Comparison of ENCODE assay signal across 11 mouse cellular contexts in genomic region chr12:97888291-97888800, GRCm38 (mm10).
DNase-seq lines count a peak whose midpoint lies in the region; ATAC-seq lines count a peak whose summit lies in the region.
"Had no signal": no experiment of that assay in that cellular context is flagged by ENCODE, and none has a peak within 500 bp of the region (broad histone marks: within the 10 kb centered on the region; RNA-seq: fewer than 3 reads in every experiment).

No protein-coding gene starts in this region.

- H3K27ac ChIP-seq in kidney, embryonic 15.5 days = no peak overlapping the region
- H3K27ac ChIP-seq in embryonic facial prominence, embryonic 14.5 days (replicated peaks; ENCODE audit: low read depth, low read length) = no peak overlapping the region
- peak overlapping the region; percentile 9; the same call in 1 of the 2 replicates for H3K27ac ChIP-seq in hindbrain, embryonic 16.5 days (ENCODE audit: low read depth, low read length)
- H3K27ac ChIP-seq in neural tube, embryonic 13.5 days (replicated peaks) = no peak overlapping the region
- H3K27ac ChIP-seq: liver, embryonic 13.5 days had no signal

- no peak overlapping the region for H3K4me3 ChIP-seq in kidney, embryonic 15.5 days (replicated peaks)
- peak overlapping the region; percentile 8 for H3K4me3 ChIP-seq in embryonic facial prominence, embryonic 14.5 days (ENCODE audit: low read depth, low read length)
- H3K4me3 ChIP-seq in hindbrain, embryonic 16.5 days (ENCODE audit: low read length) = no peak overlapping the region
- no peak overlapping the region for H3K4me3 ChIP-seq in neural tube, embryonic 13.5 days
- H3K4me3 ChIP-seq: liver, embryonic 13.5 days had no signal

- H3K4me1 ChIP-seq in kidney, embryonic 15.5 days = peaks cover 10% of the 10 kb centered on the region
- peaks cover 9% of the 10 kb centered on the region for H3K4me1 ChIP-seq in embryonic facial prominence, embryonic 14.5 days (ENCODE audit: control insufficient read depth, insufficient read depth, low read length)
- H3K4me1 ChIP-seq in hindbrain, embryonic 16.5 days (ENCODE audit: control insufficient read depth, insufficient read depth, low read depth, low read length) = peaks cover 11% of the 10 kb centered on the region
- peaks cover 15% of the 10 kb centered on the region for H3K4me1 ChIP-seq in neural tube, embryonic 13.5 days (replicated peaks)
- H3K4me1 ChIP-seq: liver, embryonic 13.5 days had no signal

- no peaks in the 10 kb centered on the region for H3K9me3 ChIP-seq in kidney, embryonic 15.5 days (replicated peaks)
- no peaks in the 10 kb centered on the region for H3K9me3 ChIP-seq in embryonic facial prominence, embryonic 14.5 days (ENCODE audit: control insufficient read depth, low read length)
- no peaks in the 10 kb centered on the region for H3K9me3 ChIP-seq in hindbrain, embryonic 16.5 days (ENCODE audit: control insufficient read depth, low read length)
- H3K9me3 ChIP-seq in neural tube, embryonic 13.5 days = no peaks in the 10 kb centered on the region
- H3K9me3 ChIP-seq: liver, embryonic 13.5 days had no signal

- H3K4me2 ChIP-seq in kidney, embryonic 15.5 days = peak overlapping the region; percentile 20
- H3K4me2 ChIP-seq in embryonic facial prominence, embryonic 14.5 days (ENCODE audit: low read depth, low read length) = peak overlapping the region; percentile 43
- H3K4me2 ChIP-seq in hindbrain, embryonic 16.5 days (ENCODE audit: low read length) = peak overlapping the region; percentile 34
- H3K4me2 ChIP-seq in neural tube, embryonic 13.5 days = peak overlapping the region; percentile 27
- H3K4me2 ChIP-seq: liver, embryonic 13.5 days had no signal

- no peak for ATAC-seq in kidney, embryonic 15.5 days (replicated peaks; ENCODE audit: low FRiP score)
- no peak for ATAC-seq in embryonic facial prominence, embryonic 14.5 days (ENCODE audit: low read depth)
- ATAC-seq in hindbrain, embryonic 16.5 days = peak; percentile 37; the same call in 1 of the 2 replicates
- ATAC-seq in neural tube, embryonic 13.5 days (ENCODE audit: low read depth) = no peak
- ATAC-seq: CD4-positive, CD25-positive, alpha-beta regulatory T cell, adult 4 months had no signal

- no peak overlapping the region for H3K9ac ChIP-seq in kidney, embryonic 15.5 days
- peak overlapping the region; percentile 32; the same call in 1 of the 2 replicates for H3K9ac ChIP-seq in embryonic facial prominence, embryonic 14.5 days (ENCODE audit: low read depth, low read length)
- peak overlapping the region; percentile 14; the same call in 1 of the 2 replicates for H3K9ac ChIP-seq in hindbrain, embryonic 16.5 days (ENCODE audit: low read depth, low read length)
- no peak overlapping the region for H3K9ac ChIP-seq in neural tube, embryonic 13.5 days
- H3K9ac ChIP-seq: liver, embryonic 13.5 days had no signal

- DNase-seq in kidney, postnatal 14 days = no peak
- DNase-seq in embryonic facial prominence, embryonic 14.5 days (ENCODE audit: low spot score) = peak; percentile 8
- DNase-seq in left cerebral cortex, postnatal 25 days (ENCODE audit: low spot score in 2 of 2) = no peak
- no peak for DNase-seq in cerebellum, postnatal 14 days
- DNase-seq in adrenal gland, postnatal 25 days = no peak
- DNase-seq: kidney, adult 18-20 months; liver, embryonic 13.5 days had no signal

- H3K27me3 ChIP-seq in kidney, embryonic 15.5 days = no peaks in the 10 kb centered on the region
- no peaks in the 10 kb centered on the region for H3K27me3 ChIP-seq in embryonic facial prominence, embryonic 14.5 days (replicated peaks; ENCODE audit: control insufficient read depth, insufficient read depth, low read length)
- H3K27me3 ChIP-seq in hindbrain, embryonic 16.5 days (replicated peaks; ENCODE audit: control insufficient read depth, insufficient read depth, low read length) = no peaks in the 10 kb centered on the region
- no peaks in the 10 kb centered on the region for H3K27me3 ChIP-seq in neural tube, embryonic 13.5 days
- H3K27me3 ChIP-seq: liver, embryonic 13.5 days had no signal

- intact Hi-C loops in left cerebral cortex, postnatal 25 days (cut with DNase I) = no loop called here

- 11% methylated on average over 6 of the region's 6 CpGs for WGBS in kidney, embryonic 15.5 days
- 14% methylated on average over 6 of the region's 6 CpGs for WGBS in embryonic facial prominence, embryonic 14.5 days
- 19% methylated on average over 6 of the region's 6 CpGs for WGBS in hindbrain, embryonic 16.5 days
- 31% methylated on average over 6 of the region's 6 CpGs for WGBS in neural tube, embryonic 13.5 days

- no peaks in the 10 kb centered on the region for H3K36me3 ChIP-seq in kidney, embryonic 15.5 days
- H3K36me3 ChIP-seq in embryonic facial prominence, embryonic 14.5 days (ENCODE audit: control insufficient read depth, insufficient read depth, low read length) = no peaks in the 10 kb centered on the region
- no peaks in the 10 kb centered on the region for H3K36me3 ChIP-seq in hindbrain, embryonic 16.5 days (ENCODE audit: control insufficient read depth, insufficient read depth, low read length)
- no peaks in the 10 kb centered on the region for H3K36me3 ChIP-seq in neural tube, embryonic 13.5 days
- H3K36me3 ChIP-seq: liver, embryonic 13.5 days had no signal

Comparison
In these comparisons a context has a peak if more than half of its experiments do, and no peak if none do; other contexts are left out.
1. H3K9ac ChIP-seq: peak in embryonic facial prominence, embryonic 14.5 days (single experiment) and hindbrain, embryonic 16.5 days (single experiment); none in kidney, embryonic 15.5 days (single experiment) and neural tube, embryonic 13.5 days (single experiment).
2. Peak in every context shown above with its lines, with median percentiles within 50 percentile points of each other: H3K4me2 ChIP-seq.